9 mouse cellular contexts compared by ENCODE assay signal in genomic region chrX:8893182-8893651, GRCm38 (mm10). TPM values are rescaled to one million over a fixed set of nuclear protein-coding genes. Genes with fewer than 3 reads are reported as not detected.
DNase-seq lines count a peak whose midpoint lies in the region; ATAC-seq and TF ChIP-seq lines count a peak whose summit lies in the region.
"Had no signal": no experiment of that assay in that cellular context is flagged by ENCODE, and none has a peak within 500 bp of the region (broad histone marks: within the 10 kb centered on the region; RNA-seq: fewer than 3 reads in every experiment).

No protein-coding gene starts in this region.

- H3K4me2 ChIP-seq in midbrain, postnatal 0 days (ENCODE audit: low read depth, low read length, poor library complexity, severe bottlenecking), result peak overlapping the region; percentile 63

- no peaks in the 10 kb centered on the region for H3K4me1 ChIP-seq in ES-E14 (ENCODE audit: control insufficient read depth in 2 of 2, insufficient read depth in 2 of 2, low read length in 2 of 2, poor library complexity in 1 of 2)
- no peaks in the 10 kb centered on the region for H3K4me1 ChIP-seq in midbrain, postnatal 0 days (ENCODE audit: insufficient read depth, low read length)

- intact Hi-C loops in left cerebral cortex, postnatal 25 days (cut with DNase I), result loop anchor here (5.0 kb wide), 1 partner anchor 54 kb away; no protein-coding TSS in a partner anchor

- no peak overlapping the region for H3K27ac ChIP-seq in ES-E14 (ENCODE audit: insufficient read depth, low read depth, low read length, poor library complexity, severe bottlenecking)
- H3K27ac ChIP-seq in midbrain, postnatal 0 days (ENCODE audit: low read depth, low read length), result peak overlapping the region; percentile 80

- no peaks in the 10 kb centered on the region for H3K36me3 ChIP-seq in ES-E14 (ENCODE audit: control insufficient read depth, insufficient read depth, low read length, poor library complexity, severe bottlenecking)
- H3K36me3 ChIP-seq in midbrain, postnatal 0 days (ENCODE audit: insufficient read depth, low read length), result no peaks in the 10 kb centered on the region

- peak; percentile 3 for DNase-seq in kidney, adult 11 months
- no peak for DNase-seq in kidney, postnatal 10 days
- DNase-seq in ES-E14 (ENCODE audit: low read depth, low spot score), result no peak
- DNase-seq in cerebellum, adult 8-10 months, result peak; percentile 21
- peak; percentile 5 to 6 for DNase-seq in left cerebral cortex, postnatal 25 days (ENCODE audit: low spot score in 2 of 2)
- DNase-seq in midbrain, postnatal 0 days (ENCODE audit: low spot score), result peak; percentile 10
- no peak for DNase-seq in c-Kit-positive CD71-positive TER-119-positive erythroid progenitor cells, embryonic 14.5 days (ENCODE audit: low spot score)

- peak; percentile 25 for ATAC-seq in granulocyte monocyte progenitor cell, adult 5-6 weeks (replicated peaks; ENCODE audit: poor library complexity, severe bottlenecking)
- peak; percentile 79 for ATAC-seq in midbrain, postnatal 0 days (ENCODE audit: low FRiP score)

- TF ChIP-seq CTCF in midbrain, postnatal 0 days (IDR thresholded peaks at IDR 0.05), result no peak

- H3K4me3 ChIP-seq in ES-E14 (ENCODE audit: insufficient read depth in 1 of 2, low read depth in 1 of 2, low read length in 2 of 2, poor library complexity in 1 of 2, severe bottlenecking in 1 of 2), result peak overlapping the region; percentile 52 to 72
- H3K4me3 ChIP-seq in midbrain, postnatal 0 days (ENCODE audit: low read depth, low read length), result peak overlapping the region; percentile 56

- no peaks in the 10 kb centered on the region for H3K27me3 ChIP-seq in midbrain, postnatal 0 days (ENCODE audit: insufficient read depth, low read length)

- in situ Hi-C loops in ES-E14 (cut with MboI; ENCODE audit: low sequenced_read_pairs in 2 of 2, unreplicated experiment in 2 of 2), result no loop called here

- peak overlapping the region; percentile 63 for H3K9ac ChIP-seq in ES-E14 (ENCODE audit: insufficient read depth, low read depth, low read length, poor library complexity, severe bottlenecking)
- H3K9ac ChIP-seq in midbrain, postnatal 0 days (replicated peaks; ENCODE audit: low read length, poor library complexity, severe bottlenecking), result peak overlapping the region; percentile 77

- no peaks in the 10 kb centered on the region for H3K9me3 ChIP-seq in ES-E14 (ENCODE audit: control insufficient read depth, insufficient read depth, low read depth, low read length)
- no peaks in the 10 kb centered on the region for H3K9me3 ChIP-seq in midbrain, postnatal 0 days (ENCODE audit: low read length)

- WGBS in midbrain, postnatal 0 days, result 24% methylated on average over 19 of the region's 42 CpGs

TF ChIP-seq in ES-E14, 5 proteins besides CTCF, POLR2A, EP300 and RAD21:
- TF ChIP-seq ZC3H11A (IDR thresholded peaks at IDR 0.05; ENCODE audit: borderline replicate concordance, low read depth, low read length) (no peak), MAFK (IDR thresholded peaks at IDR 0.05; ENCODE audit: insufficient read depth, low read depth, low read length) (no peak), ZNF384 (IDR thresholded peaks at IDR 0.05; ENCODE audit: low read depth, low read length) (no peak), CHD2 (IDR thresholded peaks at IDR 0.05; ENCODE audit: low read depth, low read length) (no peak), HCFC1 (IDR thresholded peaks at IDR 0.05; ENCODE audit: borderline replicate concordance, insufficient read depth, low read length) (no peak)
TF ChIP-seq in ES-E14: peak in this region for 0.

RNA-seq across cellular contexts. Expression of gene B630019K06Rik, which starts 1.0 kb away (rescaled TPM):
- total RNA-seq in ES-E14 (2012; rRNA removed), result 0.37 and 0.67 TPM in 2 replicates
- total RNA-seq in granulocyte monocyte progenitor cell, adult 5-6 weeks (2014; fragmentation: Nextera tagmentation), result 1.8 and 2.1 TPM in 2 replicates
- 0.26 and 0.39 TPM in 2 replicates for total RNA-seq in granulocyte monocyte progenitor cell, adult 5-6 weeks (2017)
- total RNA-seq in left cerebral cortex, postnatal 25 days (2021), result 10 to 100 TPM; 31.8 to 34.0 TPM
- total RNA-seq in midbrain, postnatal 0 days (2014; rRNA removed), result 112 and 113 TPM in 2 replicates
- 37.5 and 40.5 TPM in 2 replicates for polyA plus RNA-seq in midbrain, postnatal 0 days (2015; fragmentation: Nextera tagmentation; extraction: Ambion mirVana)
- total RNA-seq: MEL had no signal

RNA-seq across cellular contexts. Expression of gene Gm5751, which starts 19.2 kb away (rescaled TPM):
- total RNA-seq in ES-E14 (2012; rRNA removed), result not detected in 2 replicates
- total RNA-seq in granulocyte monocyte progenitor cell, adult 5-6 weeks (2014; fragmentation: Nextera tagmentation), result not detected in 2 replicates
- not detected in 2 replicates for total RNA-seq in granulocyte monocyte progenitor cell, adult 5-6 weeks (2017)
- total RNA-seq in left cerebral cortex, postnatal 25 days (2021), result not detected
- total RNA-seq in midbrain, postnatal 0 days (2014; rRNA removed), result not detected in 2 replicates
- polyA plus RNA-seq in midbrain, postnatal 0 days (2015; fragmentation: Nextera tagmentation; extraction: Ambion mirVana), result not detected in 2 replicates

RNA-seq across cellular contexts. Expression of gene Gm6592, which starts 49.4 kb away (rescaled TPM):
- total RNA-seq in ES-E14 (2012; rRNA removed), result not detected in 2 replicates
- not detected in 2 replicates for total RNA-seq in granulocyte monocyte progenitor cell, adult 5-6 weeks (2014; fragmentation: Nextera tagmentation)
- total RNA-seq in granulocyte monocyte progenitor cell, adult 5-6 weeks (2017), result not detected in 2 replicates
- not detected for total RNA-seq in left cerebral cortex, postnatal 25 days (2021)
- total RNA-seq in midbrain, postnatal 0 days (2014; rRNA removed), result not detected in 2 replicates
- polyA plus RNA-seq in midbrain, postnatal 0 days (2015; fragmentation: Nextera tagmentation; extraction: Ambion mirVana), result not detected in 2 replicates
- total RNA-seq: MEL had no signal

Comparison
In these comparisons a context has a peak if more than half of its experiments do, and no peak if none do; other contexts are left out.
1. DNase-seq: peak in kidney, adult 11 months (single experiment), cerebellum, adult 8-10 months (single experiment), left cerebral cortex, postnatal 25 days (2 of 2) and midbrain, postnatal 0 days (single experiment); none in kidney, postnatal 10 days (single experiment), ES-E14 (single experiment) and c-Kit-positive CD71-positive TER-119-positive erythroid progenitor cells, embryonic 14.5 days (single experiment).
2. RNA of gene B630019K06Rik, which starts 1.0 kb away (total RNA-seq): 112 to 113 TPM in midbrain, postnatal 0 days and 31.8 to 34.0 TPM in left cerebral cortex, postnatal 25 days; 0.26 to 2.1 TPM in granulocyte monocyte progenitor cell, adult 5-6 weeks and 0.37 to 0.67 TPM in ES-E14; every median in the first group is over 10 times any median in the second.